Mouse (Mus musculus) forebrain, embryonic 14.5 days (tissue): ENCODE results near the gene Amz2. TPM values are rescaled to one million over a fixed set of nuclear protein-coding genes. Genes with fewer than 3 reads are reported as not detected.

Experiments used
- ATAC-seq: fragments of 200-750 bp; cut with Nextera tagmentation; 2 replicates; pipeline ENCODE4 v1.8.0; 2017; ENCODE audit warnings: mild to moderate bottlenecking, moderate library complexity
- DNase-seq: peaks from one replicate; pipeline ENCODE4 v3.0.0-alpha.2; 2015; ENCODE audit warnings: low spot score
- H3K27ac ChIP-seq: fragments of 300-500 bp; sonication (generic); 2 replicates; pipeline ENCODE4 v1.5.1; 2014; ENCODE audit warnings: low read depth, mild to moderate bottlenecking, control low read depth, low read length, moderate library complexity
- H3K27me3 ChIP-seq: fragments of 300-500 bp; sonication (generic); replicated peaks from 2 replicates; pipeline ENCODE4 v1.6.1; 2014; ENCODE audit warnings: low read length, control low read depth, mixed read lengths; ENCODE audit not compliant: control insufficient read depth, insufficient read depth
- H3K36me3 ChIP-seq: fragments of 300-500 bp; sonication (generic); 2 replicates; pipeline ENCODE4 v1.6.1; 2014; ENCODE audit warnings: low read length, control low read depth; ENCODE audit not compliant: control insufficient read depth, insufficient read depth
- H3K4me1 ChIP-seq: fragments of 300-500 bp; sonication (generic); 2 replicates; pipeline ENCODE4 v1.6.1; 2014; ENCODE audit warnings: antibody characterized with exemption, low read length, control low read depth; ENCODE audit not compliant: control insufficient read depth, insufficient read depth
- H3K4me2 ChIP-seq: fragments of 300-500 bp; sonication (generic); 2 replicates; pipeline ENCODE4 v1.6.1; 2014; ENCODE audit warnings: mild to moderate bottlenecking, control low read depth, low read length
- H3K4me3 ChIP-seq: fragments of 300-500 bp; sonication (generic); 2 replicates; pipeline ENCODE4 v1.5.1; 2014; ENCODE audit warnings: low read depth, low read length, control low read depth
- H3K9ac ChIP-seq: fragments of 300-500 bp; sonication (generic); 2 replicates; pipeline ENCODE4 v1.6.1; 2014; ENCODE audit warnings: mild to moderate bottlenecking, low read length, control low read depth, moderate library complexity
- H3K9me3 ChIP-seq: fragments of 300-500 bp; sonication (generic); replicated peaks from 2 replicates; pipeline ENCODE4 v1.6.1; 2016; ENCODE audit warnings: low read length, control low read depth, mixed read lengths; ENCODE audit not compliant: control insufficient read depth
- WGBS: fragments of 180-500 bp; shearing (Covaris S2); extraction: QIAGEN DNeasy Blood & Tissue Kit; methylation state at CpG from one replicate; pipeline ENCODE4 v1.1.7; 2014; 5-methylcytosine and 5-hydroxymethylcytosine counted together
- polyA plus RNA-seq: library from polyadenylated mRNA; unstranded; fragments of >200 nt; fragmentation: Nextera tagmentation; extraction: Ambion mirVana; gene quantifications from 2 replicates; pipeline ENCODE4 v1.2.1, GENCODE M21; 2014

The Amz2 gene
- polyA plus RNA-seq, 1 experiment from 2014 or later: 79.6 TPM

DNA sequence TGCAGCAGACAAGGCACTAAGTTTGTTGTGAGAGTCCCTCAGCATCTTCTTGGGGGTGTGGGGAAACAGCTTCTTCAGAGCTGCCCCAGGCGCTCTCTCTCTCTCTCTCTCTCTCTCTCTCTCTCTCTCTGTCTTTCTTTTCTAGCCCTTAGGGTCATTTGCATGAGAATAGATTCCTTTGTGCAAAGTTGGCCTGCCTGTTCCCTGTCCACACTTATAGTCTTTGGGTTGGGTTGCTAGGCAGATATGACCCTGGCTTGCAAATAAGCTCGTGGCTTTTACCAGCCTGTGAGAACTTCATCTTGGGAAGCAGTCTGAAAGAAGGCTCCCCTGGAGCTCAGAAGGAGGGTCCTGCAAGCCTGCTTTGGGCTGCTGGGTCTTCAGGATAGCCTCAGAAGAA lies 50.5 kb downstream of the Amz2 start:
- Histone ChIP-seq H3K9me3 (no peaks in the 10 kb centered on the region), H3K27me3 (no peaks in the 10 kb centered on the region), H3K4me1 (peaks cover 18% of the 10 kb centered on the region), H3K36me3 (no peaks in the 10 kb centered on the region), H3K4me3 (no peak overlapping the region), H3K4me2 (0 out of 2 replicates have a peak overlapping the region, but pooled peaks have one; percentile 8), H3K9ac (no peak overlapping the region), H3K27ac (peak overlapping the region; percentile 30; the same call in 1 of the 2 replicates)
- DNase-seq (peak; percentile 67), ATAC-seq (no peak)
- 3% methylated on average over 2 of the region's 2 CpGs for WGBS

DNA sequence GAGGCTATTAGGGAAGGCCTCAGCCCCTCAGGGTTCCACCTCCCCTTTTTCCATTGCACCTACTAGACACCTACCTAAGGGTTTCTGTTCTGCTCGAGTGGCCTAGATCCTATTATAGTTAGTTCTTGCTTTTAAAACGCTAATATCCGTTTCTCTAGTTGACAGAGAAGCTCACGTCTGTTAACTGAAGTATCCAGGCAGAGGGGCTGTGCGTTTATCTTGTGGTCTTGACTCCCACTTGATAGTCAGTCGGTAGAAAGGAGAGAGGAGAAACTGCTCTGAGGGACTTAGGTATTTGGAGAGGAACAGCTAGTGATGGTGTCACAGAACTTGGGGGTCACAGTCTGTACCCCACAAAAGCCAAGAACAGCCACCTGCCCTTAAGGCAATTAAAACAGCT lies 50.9 kb downstream of the Amz2 start:
- WGBS: 24% methylated on average over 6 of the region's 6 CpGs
- ATAC-seq: no peak

DNA sequence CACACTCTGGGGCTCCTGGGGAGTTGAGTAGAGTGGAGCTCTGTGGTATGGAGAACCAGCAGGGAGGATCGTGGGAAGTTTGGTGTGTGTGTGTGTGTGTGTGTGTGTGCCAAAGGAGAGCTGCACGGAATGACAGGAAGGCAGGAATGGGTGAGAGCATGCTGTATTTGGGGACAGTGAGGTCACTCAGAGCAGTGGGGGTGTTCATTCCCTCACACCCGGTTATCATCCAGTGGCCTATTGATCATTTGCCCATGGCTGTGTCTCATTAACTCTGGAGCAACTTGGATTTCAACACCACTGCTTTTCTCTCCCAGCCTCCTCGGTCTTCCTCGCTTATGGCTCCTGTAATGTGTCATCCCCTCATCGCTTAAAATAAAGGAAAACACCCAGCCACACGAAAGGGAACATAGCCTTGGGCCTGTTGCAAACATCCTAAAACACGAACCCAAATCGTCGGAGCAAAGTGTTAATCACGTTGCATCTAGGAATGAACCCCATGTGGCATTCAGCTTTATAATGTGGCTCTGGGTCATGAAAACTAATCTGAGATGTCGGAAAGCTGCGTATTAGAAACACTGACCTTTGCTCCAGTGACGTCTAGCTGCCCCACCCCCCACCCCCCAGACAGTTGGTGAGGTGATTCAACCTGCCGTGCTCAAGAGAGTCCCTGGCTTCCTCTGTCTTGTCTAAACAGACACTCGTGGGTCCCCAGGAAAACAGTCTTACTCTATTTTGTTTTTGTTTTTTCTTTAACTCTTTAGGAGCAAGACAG lies 52.0 kb downstream of the Amz2 start:
- no peak overlapping the region for H3K4me2 ChIP-seq
- no peaks in the 10 kb centered on the region for H3K27me3 ChIP-seq
- H3K4me3 ChIP-seq: no peak overlapping the region
- no peaks in the 10 kb centered on the region for H3K36me3 ChIP-seq
- ATAC-seq: no peak
- H3K9ac ChIP-seq: no peak overlapping the region
- no peak overlapping the region for H3K27ac ChIP-seq
- 58% methylated on average over 16 of the region's 16 CpGs for WGBS
- no peaks in the 10 kb centered on the region for H3K9me3 ChIP-seq
- no peak for DNase-seq
- H3K4me1 ChIP-seq: peaks cover 18% of the 10 kb centered on the region

More for the DNA sequence above, 50.9 kb downstream of the Amz2 start:
- Histone ChIP-seq H3K36me3 (no peaks in the 10 kb centered on the region), H3K9me3 (no peaks in the 10 kb centered on the region), H3K4me1 (peaks cover 18% of the 10 kb centered on the region), H3K4me2 (0 out of 2 replicates have a peak overlapping the region, but pooled peaks have one; percentile 8), H3K27ac (peak overlapping the region; percentile 30; the same call in 1 of the 2 replicates), H3K9ac (no peak overlapping the region), H3K4me3 (no peak overlapping the region), H3K27me3 (no peaks in the 10 kb centered on the region)
- DNase-seq: no peak

DNA sequence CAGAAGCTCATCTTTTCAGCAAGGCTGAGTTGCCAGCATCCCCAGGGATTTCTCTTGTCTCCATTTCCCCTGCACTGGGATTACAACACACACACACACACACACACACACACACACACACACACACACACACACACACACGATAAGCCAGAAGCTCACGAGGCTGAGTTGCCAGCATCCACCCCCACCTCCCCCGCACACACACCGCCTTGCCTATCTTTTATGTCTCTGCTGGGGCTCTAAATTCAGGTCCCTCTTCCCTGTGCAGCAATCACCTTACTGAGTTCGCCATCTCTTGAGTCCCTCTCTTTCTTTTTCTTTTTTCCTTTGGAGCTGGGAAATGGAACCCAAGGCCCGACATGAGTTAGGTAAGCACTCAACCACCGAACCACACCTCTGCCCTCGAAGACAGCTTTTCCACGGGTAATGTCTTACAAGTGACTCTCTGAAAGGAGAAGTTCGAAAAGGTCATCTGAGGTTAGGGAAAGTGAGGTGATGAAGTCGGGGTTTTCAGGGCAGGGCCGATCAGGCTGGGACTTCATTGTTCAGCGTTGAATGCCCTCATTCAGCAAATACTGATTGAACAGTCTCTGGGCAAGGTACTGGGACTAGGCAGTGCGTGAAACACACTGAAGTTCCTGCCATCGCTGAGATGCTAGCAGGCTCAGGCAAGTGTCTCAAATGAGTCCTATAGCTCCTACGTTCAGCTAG lies 54.0 kb downstream of the Amz2 start:
- no peak overlapping the region for H3K4me2 ChIP-seq
- H3K27ac ChIP-seq: no peak overlapping the region
- H3K9me3 ChIP-seq: no peaks in the 10 kb centered on the region
- no peaks in the 10 kb centered on the region for H3K27me3 ChIP-seq
- H3K9ac ChIP-seq: no peak overlapping the region
- DNase-seq (no peak), ATAC-seq (no peak)
- H3K36me3 ChIP-seq: no peaks in the 10 kb centered on the region
- no peak overlapping the region for H3K4me3 ChIP-seq
- 34% methylated on average over 16 of the region's 16 CpGs for WGBS
- H3K4me1 ChIP-seq: peaks cover 14% of the 10 kb centered on the region

DNA sequence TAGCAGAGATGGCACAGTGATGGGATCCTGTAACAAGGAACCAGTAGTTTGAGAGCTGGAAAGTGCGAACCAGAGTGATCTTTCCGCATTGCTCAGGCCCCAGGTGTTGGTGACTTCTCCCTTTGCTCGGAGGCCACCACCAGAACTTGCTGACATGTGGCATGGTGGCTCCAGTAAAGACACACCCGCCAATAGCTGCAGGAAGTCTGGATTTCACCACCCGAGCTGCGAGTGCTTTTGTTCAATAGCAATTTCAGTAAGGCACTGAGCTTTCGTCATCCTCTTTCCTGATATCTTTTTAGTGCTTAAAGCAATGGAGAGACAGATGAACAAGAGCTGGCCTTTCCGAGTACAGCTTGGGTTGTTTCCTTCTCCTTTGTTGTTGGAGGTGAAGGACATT lies 54.7 kb downstream of the Amz2 start:
- Histone ChIP-seq H3K9me3 (no peaks in the 10 kb centered on the region), H3K36me3 (no peaks in the 10 kb centered on the region), H3K4me1 (peaks cover 14% of the 10 kb centered on the region), H3K27me3 (no peaks in the 10 kb centered on the region), H3K4me3 (no peak overlapping the region), H3K9ac (no peak overlapping the region), H3K4me2 (no peak overlapping the region), H3K27ac (no peak overlapping the region)
- ATAC-seq (no peak), DNase-seq (no peak)
- WGBS: 80% methylated on average over 8 of the region's 8 CpGs

DNA sequence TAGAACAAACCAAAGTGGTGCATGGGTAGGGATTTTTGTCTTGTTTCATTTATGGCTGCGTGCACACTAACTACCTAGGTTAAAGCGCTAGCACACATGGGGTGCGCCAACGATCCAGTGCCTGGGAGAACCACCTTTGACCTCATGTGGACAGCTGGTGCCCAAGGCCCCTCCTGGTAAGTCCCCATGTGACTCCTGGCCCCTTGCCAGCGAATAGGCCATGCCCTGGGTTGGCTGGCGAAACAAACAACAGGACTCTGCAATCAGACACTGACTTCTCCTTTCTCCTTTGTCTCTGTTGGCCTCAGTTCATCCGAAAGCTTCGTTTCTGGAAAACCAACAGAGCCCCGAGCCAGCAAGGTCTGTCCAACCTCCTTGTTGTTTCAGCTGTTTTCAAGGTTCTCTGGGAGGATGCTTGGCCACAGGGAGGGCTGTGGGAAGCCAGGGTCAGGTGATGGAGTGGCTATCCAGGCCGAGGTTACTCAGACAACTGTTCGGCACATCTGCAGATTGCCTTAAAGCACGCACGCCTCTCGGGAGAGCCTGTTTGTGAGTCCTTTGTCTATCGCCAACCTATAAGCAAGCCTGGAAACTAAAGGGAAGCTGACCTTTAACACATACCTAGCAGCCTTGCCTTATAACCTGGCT lies 59.8 kb downstream of the Amz2 start:
- no peaks in the 10 kb centered on the region for H3K9me3 ChIP-seq
- no peaks in the 10 kb centered on the region for H3K27me3 ChIP-seq
- no peak overlapping the region for H3K4me3 ChIP-seq
- no peaks in the 10 kb centered on the region for H3K4me1 ChIP-seq
- no peaks in the 10 kb centered on the region for H3K36me3 ChIP-seq
- DNase-seq (no peak), ATAC-seq (no peak)
- no peak overlapping the region for H3K9ac ChIP-seq
- WGBS: 91% methylated on average over 15 of the region's 15 CpGs
- H3K27ac ChIP-seq: no peak overlapping the region
- H3K4me2 ChIP-seq: no peak overlapping the region

DNA sequence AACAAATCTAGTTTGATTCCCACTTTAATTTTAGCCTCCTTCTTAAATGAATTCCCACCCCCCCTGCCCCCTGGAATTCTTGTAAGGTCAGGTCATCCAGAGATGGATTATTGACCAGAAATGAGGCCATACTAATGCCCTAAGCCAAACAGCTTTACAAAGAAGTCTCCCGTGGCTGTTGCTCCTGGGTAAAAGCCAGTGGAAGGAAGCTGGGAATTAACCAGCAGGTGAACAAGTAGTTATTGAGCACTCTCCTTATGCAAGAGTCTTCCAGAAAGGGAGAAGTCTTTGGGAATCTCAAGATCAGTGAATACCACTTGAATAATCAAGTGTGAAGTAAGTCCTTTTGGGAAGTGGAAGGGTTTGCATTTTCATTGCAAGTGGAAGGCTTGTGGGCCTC lies 61.4 kb downstream of the Amz2 start:
- no peak overlapping the region for H3K9ac ChIP-seq
- 6% methylated on average over 1 of the region's 1 CpGs for WGBS

DNA sequence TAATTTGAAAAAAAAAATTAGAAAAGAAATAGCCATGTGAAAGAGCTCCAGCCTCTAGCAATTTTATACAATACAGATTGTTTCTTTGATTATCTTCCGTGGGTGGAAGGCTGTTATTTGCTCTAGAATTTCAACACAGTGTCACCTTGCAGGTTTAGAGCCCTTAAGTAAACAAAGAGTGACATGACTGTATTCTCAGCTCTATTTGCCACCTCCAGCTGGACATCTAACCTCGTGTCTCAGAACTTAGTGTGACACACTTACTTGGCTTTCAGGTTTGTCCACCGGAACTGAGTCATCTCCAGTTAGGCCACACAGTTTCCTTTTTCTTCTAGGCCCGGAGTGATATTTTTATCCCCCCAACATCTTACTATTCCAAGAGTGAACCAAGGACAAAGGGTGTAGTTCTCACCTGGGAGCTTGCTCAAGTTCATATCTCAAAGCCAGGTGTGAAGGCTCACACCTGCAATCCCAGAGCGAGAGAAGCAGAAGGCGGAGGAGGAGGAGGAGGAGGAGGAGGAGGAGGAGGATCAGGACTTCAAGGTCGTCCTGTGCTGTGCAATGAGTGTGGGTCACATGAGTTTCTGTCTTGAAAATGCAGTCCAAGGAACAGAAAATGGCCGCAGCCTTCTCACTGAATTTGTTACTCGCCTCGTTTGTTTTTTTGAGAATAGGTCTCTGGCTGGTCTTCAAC lies 62.4 kb downstream of the Amz2 start:
- Histone ChIP-seq H3K9me3 (no peaks in the 10 kb centered on the region), H3K27me3 (no peaks in the 10 kb centered on the region), H3K27ac (no peak overlapping the region), H3K9ac (no peak overlapping the region), H3K4me1 (no peaks in the 10 kb centered on the region), H3K4me3 (no peak overlapping the region), H3K36me3 (no peaks in the 10 kb centered on the region), H3K4me2 (no peak overlapping the region)
- WGBS: 88% methylated on average over 10 of the region's 10 CpGs
- ATAC-seq: no peak
- no peak for DNase-seq

More for the DNA sequence above, 61.4 kb downstream of the Amz2 start:
- H3K27ac ChIP-seq: no peak overlapping the region
- no peaks in the 10 kb centered on the region for H3K4me1 ChIP-seq
- no peak for DNase-seq
- no peak overlapping the region for H3K4me3 ChIP-seq
- H3K9me3 ChIP-seq: no peaks in the 10 kb centered on the region
- H3K4me2 ChIP-seq: no peak overlapping the region
- no peak for ATAC-seq
- no peaks in the 10 kb centered on the region for H3K36me3 ChIP-seq
- H3K27me3 ChIP-seq: no peaks in the 10 kb centered on the region
